Mouse (Mus musculus): ENCODE data around the gene Zc3h12d.

The Zc3h12d gene

DNA sequence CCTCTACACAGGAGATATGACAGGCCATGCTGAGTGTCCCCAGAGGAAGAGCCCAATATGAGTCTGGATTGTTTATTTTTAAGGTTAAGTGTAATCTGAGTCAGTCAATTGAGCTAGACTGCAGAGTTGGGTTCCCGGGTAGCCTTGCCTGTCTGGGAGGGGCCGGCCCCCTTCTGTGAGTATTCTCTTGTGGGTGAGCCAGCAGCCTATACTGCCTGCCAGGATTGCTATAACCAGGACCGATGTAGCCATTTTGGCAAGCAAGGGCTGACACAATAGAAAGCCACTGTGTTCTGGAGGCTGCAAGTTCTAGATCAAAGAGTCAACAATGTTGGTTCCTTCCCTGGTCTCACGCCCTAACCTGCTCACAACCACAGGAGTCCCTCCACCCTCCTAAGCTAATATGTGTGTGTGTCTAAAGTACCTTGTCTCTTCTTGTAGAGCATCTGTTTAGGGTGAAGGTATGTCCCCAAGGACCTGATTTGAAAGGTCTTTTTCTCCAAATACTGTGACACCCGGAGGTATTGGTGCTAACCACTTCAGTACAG, 6.7 kb downstream of the Zc3h12d start:
- no peak for DNase-seq (ENCODE audit: extremely low spot score, low read depth, low spot score)

- no peak for DNase-seq (ENCODE audit: extremely low spot score, low read depth, low spot score)
These were observed 7.5 kb downstream of the Zc3h12d start for GRCm38 (mm10) chr10:7839551-7840352.

DNA sequence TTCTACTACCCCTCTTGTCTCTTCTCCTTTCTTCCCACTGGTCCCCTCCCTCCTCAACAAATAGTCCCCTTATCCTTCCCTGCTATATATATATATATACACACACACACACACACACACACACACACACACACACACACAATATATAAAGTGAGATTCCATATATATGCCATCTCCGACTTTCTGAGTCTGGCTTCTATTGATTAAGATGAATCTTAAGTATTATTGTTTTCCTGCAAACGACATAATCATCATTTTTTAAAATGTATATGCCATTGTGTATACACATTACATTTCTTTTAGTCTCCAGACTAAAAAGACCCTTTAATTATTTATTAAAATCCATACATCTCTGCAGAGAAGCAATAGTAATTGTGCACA, 8.1 kb downstream of the Zc3h12d start:
- no peak for DNase-seq (ENCODE audit: extremely low spot score, low read depth, low spot score)

- DNase-seq (ENCODE audit: extremely low spot score, low read depth, low spot score), result no peak
These were observed 8.5 kb downstream of the Zc3h12d start for GRCm38 (mm10) chr10:7840785-7841184.

DNA sequence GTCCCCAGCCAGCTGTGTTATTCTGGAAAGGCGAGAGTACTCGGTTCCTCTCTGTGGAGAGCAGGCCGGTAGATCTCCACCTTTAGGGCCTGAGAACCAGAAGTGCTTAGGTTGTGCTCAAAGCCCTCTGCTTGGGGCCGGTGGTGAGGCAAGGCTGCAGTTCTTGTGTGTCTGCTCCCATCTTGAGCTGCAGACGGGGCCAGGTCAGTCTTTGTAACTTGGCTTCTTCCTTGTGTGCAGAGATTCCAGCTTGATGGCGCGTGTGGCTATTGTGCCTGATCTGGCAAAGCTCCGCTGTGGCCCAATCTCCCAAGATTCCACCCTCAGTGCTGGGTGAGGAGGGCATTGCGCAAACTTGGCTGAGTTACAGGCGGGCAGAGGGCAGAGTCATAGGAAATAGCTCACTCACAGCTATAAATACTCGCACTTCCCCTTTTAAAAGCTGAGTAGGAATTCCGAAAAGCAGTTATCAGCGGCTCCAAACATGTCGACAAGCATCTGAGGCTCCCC, 9.4 kb downstream of the Zc3h12d start:
- no peak for DNase-seq (ENCODE audit: extremely low spot score, low read depth, low spot score)

GRCm38 (mm10) chr10:7843181-7843580, 10.9 kb downstream of the Zc3h12d start:
- DNase-seq (ENCODE audit: extremely low spot score, low read depth, low spot score), result no peak

GRCm38 (mm10) chr10:7844161-7844560, 11.9 kb downstream of the Zc3h12d start:
- DNase-seq (ENCODE audit: extremely low spot score, low read depth, low spot score), result no peak

DNA sequence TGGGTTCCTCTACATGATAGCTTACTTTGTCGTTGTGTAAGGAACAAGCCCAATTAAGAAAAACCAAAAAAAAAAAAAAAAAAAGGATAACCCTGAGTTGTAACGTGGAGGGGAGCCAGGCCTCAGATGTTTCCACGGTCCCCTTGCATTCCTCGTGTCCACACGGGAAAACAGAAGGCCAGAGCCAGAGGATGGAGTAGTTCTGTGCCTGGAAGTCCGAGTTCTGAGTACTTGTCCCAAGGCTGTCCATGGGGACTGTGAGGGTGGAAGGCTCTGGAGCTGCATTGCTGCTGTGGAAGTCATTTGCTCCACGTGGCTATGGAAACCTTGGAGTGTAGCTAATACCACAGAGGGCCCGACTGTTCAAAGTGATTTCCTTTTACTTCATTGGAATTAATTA, 12.9 kb downstream of the Zc3h12d start:
- DNase-seq (ENCODE audit: extremely low spot score, low read depth, low spot score), result no peak

- DNase-seq (ENCODE audit: extremely low spot score, low read depth, low spot score), result no peak
These were observed 13.7 kb downstream of the Zc3h12d start for GRCm38 (mm10) chr10:7845991-7846390.

DNA sequence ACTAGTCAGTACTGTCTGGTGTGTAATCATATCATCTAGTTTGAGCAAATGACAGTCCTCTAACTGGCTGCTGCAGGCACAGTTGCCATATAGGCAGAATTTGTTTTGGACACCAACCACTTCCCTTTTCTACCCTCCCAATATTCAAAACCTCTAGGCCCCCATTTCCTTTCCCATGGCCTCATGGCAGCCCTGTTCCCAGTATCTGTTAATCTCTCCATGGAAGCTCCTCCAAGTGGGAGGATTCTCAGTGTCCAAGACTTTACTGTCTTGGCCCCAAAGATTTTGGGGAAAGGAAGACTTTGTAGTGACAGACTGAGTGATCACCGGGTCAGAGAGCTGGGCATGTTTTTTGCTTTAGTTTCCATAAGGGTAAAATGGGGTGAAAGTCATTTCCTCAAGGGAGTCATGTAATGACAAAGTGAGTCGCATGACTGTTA, 14.9 kb downstream of the Zc3h12d start:
- DNase-seq (ENCODE audit: extremely low spot score, low read depth, low spot score), result no peak

DNA sequence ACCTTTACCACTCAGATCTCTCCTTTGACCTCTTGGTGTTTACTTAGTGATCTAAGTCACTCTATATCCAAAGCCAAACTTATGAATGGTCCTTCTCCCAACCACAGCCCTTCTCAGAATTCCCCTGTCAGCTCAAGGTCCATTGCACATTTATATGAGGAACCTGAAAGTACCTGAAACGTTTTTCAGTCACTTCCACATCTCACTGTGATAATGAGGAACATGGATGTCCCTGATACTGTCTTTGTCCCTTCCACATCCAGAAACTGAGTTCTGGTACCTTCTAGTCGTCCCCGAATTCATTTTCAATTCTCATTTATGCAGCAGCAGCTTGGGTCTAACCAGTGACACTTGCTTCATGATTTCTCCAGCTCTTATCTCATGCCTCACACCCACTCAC, 19.6 kb downstream of the Zc3h12d start:
- DNase-seq (ENCODE audit: extremely low spot score, low read depth, low spot score), result no peak

DNA sequence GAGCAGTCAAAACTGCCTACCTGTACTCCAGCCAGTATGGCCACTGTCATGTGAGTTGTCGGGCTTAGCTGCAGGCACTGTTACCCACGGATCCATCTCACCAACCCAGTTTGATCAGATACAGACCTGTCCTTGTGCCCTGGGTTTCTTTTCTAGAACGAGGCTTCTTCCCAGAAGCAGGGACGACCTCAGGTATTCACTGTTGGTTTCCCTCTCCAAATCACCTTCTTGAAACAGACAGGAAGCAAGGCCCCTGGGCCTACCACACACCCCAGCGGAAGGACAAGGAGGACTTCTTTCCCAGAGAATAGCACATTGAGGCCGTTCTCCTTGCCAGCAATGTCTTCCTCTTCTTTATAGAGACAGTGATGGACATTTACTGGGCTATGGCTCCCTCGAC, 28.2 kb downstream of the Zc3h12d start:
- DNase-seq (ENCODE audit: extremely low spot score, low read depth, low spot score), result no peak

DNA sequence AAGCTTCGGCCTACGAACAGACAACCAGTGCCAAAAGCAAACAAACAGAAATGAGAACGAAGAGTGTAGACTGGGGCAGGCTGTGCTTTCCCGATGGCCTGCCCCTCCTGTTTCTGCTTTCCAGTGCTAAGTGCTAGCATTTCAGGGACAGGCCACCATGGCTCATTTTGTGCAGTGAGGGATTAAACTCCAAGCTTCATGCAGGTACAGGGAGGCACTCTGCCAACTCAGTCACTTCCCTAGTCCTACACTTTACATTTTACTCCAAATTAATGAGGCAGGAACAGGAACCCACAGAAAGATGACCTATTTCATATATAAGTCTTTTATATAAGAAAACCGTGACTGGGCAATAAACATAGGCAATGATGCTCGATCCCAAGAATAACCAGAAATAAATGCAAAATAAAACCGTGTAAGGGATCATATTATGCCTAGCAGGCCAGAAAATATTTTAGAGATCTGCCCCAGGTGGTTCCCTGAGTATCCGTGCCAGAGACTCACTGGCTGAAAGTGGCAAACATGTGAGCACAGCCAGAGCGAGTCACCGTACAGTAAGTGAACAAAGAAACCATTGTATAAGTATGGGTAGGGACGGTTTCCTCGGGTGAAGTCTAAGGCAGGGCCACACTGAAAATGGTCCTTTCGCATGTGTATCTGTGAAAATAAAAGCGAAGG, 29.1 kb downstream of the Zc3h12d start:
- DNase-seq (ENCODE audit: extremely low spot score, low read depth, low spot score), result no peak

DNA sequence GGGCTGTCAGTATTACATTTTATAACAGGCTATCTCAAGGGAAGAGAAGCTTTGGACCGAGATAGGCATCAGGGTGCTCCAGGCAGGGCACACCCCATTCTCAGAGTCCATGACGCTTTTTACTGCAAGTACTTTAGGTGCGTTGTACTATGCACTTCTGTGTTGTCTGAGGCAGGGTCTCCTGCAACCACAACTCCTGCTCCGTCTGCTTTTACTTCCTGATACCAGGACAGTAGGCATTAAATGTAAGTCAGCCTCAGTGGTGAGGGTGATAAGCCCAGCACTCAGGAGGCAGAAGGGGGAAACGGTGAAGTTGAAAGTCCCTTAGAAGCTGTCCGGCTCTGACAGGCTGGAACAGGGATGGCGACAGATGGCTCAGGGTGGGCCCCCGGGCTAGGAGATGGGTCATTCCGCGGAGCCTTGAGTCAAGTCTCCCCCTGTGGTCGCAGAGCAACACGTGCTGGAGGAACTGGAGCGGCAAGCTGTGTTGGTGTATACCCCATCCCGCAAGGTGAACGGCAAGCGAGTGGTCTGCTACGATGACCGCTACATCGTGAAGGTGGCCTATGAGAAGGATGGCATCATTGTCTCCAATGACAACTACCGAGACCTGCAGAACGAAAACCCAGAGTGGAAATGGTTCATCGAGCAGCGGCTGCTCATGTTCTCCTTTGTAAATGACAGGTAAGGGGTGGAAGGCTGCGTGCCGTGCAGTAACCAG, 29.8 kb downstream of the Zc3h12d start:
- no peak for DNase-seq (ENCODE audit: extremely low spot score, low read depth, low spot score)

DNA sequence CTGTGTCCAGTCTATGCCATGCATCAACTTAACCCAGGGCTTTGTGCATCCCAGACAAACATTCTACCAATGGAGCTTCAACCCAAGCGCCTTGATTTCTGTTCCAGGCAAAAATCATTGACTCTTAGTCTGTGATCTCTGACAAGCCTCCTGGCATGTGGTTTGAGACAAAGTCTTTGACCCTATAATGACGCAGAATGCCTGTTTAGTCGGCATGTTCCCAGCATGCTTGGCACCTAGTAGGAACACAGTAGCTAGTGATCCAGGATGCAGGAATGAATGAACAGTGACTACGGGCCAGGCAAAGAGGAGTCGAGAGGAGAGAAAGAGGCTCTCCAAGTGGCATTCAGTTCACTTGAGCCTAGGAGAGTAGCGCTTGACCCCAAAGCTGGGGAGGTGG, 31.1 kb downstream of the Zc3h12d start:
- no peak for DNase-seq (ENCODE audit: extremely low spot score, low read depth, low spot score)

GRCm38 (mm10) chr10:7864184-7864583, 31.9 kb downstream of the Zc3h12d start:
- no peak for DNase-seq (ENCODE audit: extremely low spot score, low read depth, low spot score)

GRCm38 (mm10) chr10:7864806-7865205, 32.5 kb downstream of the Zc3h12d start:
- no peak for DNase-seq (ENCODE audit: extremely low spot score, low read depth, low spot score)

- DNase-seq (ENCODE audit: extremely low spot score, low read depth, low spot score), result no peak
These were observed 34.7 kb downstream of the Zc3h12d start for GRCm38 (mm10) chr10:7866762-7867665.

DNA sequence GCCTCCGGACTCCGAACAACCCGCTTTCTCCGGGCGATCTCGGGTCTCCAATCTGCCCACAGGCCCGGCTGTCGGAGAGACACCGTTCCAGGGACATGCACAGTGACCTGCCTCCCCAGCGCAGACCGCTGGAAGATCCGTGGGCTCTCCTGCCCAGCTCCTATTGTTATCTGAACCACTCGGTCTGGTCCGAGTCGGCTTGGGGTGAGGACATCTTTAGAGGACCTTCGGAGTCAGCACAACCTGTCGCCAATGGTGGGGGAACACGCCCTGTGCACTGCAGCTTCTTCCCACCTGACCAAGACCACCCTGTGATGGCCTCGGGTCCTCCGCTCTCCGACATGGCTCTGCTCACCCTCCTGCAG, 35.4 kb downstream of the Zc3h12d start:
- DNase-seq (ENCODE audit: extremely low spot score, low read depth, low spot score), result no peak

- no peak for DNase-seq (ENCODE audit: extremely low spot score, low read depth, low spot score)
These were observed 37.5 kb downstream of the Zc3h12d start for GRCm38 (mm10) chr10:7869746-7870145.
